Mouse (Mus musculus): ENCODE measurements around the gene Gm12355. TPM values are rescaled to one million over a fixed set of nuclear protein-coding genes. Genes with fewer than 3 reads are reported as not detected.
A peak's percentile ranks its signal among the peaks of the same experiment; 100 is the strongest.
"Not testable (repeated sequence)": the region's sequence is repeated elsewhere in the genome, so short reads cannot be mapped to it uniquely, and the experiment has no call there.

Gm12355 gene
- polyA plus RNA-seq, 1 experiment from 2014 or later, result 1.2 TPM

- no peak overlapping the region for H3K27ac ChIP-seq
- 0 out of 2 replicates have a peak, but pooled peaks cover 3% of the 10 kb centered on the region for H3K9me3 ChIP-seq
- no peak overlapping the region for H3K9ac ChIP-seq
- no peaks in the 10 kb centered on the region for H3K36me3 ChIP-seq
- H3K4me1 ChIP-seq, result no peaks in the 10 kb centered on the region
- no peak for ATAC-seq (ENCODE audit: low FRiP score, low read depth)
- 67% methylated on average over 5 of the region's 5 CpGs for WGBS
- H3K4me2 ChIP-seq (replicated peaks), result no peak overlapping the region
- 0 out of 2 replicates have a peak, but pooled peaks cover 3% of the 10 kb centered on the region for H3K27me3 ChIP-seq
- no peak overlapping the region for H3K4me3 ChIP-seq
These were observed 14.6 kb upstream of the Gm12355 start for GRCm38 (mm10) chr11:98640091-98640490.

- H3K4me1 ChIP-seq, result no peaks in the 10 kb centered on the region
- H3K9ac ChIP-seq, result no peak overlapping the region
- 75% methylated on average over 1 of the region's 1 CpGs for WGBS
- H3K4me3 ChIP-seq, result no peak overlapping the region
- no peaks in the 10 kb centered on the region for H3K36me3 ChIP-seq
- 0 out of 2 replicates have a peak, but pooled peaks cover 3% of the 10 kb centered on the region for H3K27me3 ChIP-seq
- no peak overlapping the region for H3K27ac ChIP-seq
- 0 out of 2 replicates have a peak, but pooled peaks cover 3% of the 10 kb centered on the region for H3K9me3 ChIP-seq
- no peak for ATAC-seq (ENCODE audit: low FRiP score, low read depth)
- no peak overlapping the region for H3K4me2 ChIP-seq (replicated peaks)
These were observed 12.0 kb upstream of the Gm12355 start for GRCm38 (mm10) chr11:98637501-98637900.

GRCm38 (mm10) chr11:98635312-98635970 lies 10.0 kb upstream of the Gm12355 start:
- not testable (repeated sequence) for H3K9me3 ChIP-seq; H3K4me2 ChIP-seq (replicated peaks); H3K9ac ChIP-seq; H3K36me3 ChIP-seq; ATAC-seq (ENCODE audit: low FRiP score, low read depth); H3K4me1 ChIP-seq; H3K27me3 ChIP-seq; H3K27ac ChIP-seq; H3K4me3 ChIP-seq
- 36% methylated on average over 10 of the region's 10 CpGs for WGBS

- Histone ChIP-seq H3K27ac (no peak overlapping the region), H3K9ac (no peak overlapping the region), H3K9me3 (0 out of 2 replicates have a peak, but pooled peaks cover 2% of the 10 kb centered on the region), H3K4me2 (replicated peaks) (no peak overlapping the region), H3K4me3 (no peak overlapping the region), H3K36me3 (no peaks in the 10 kb centered on the region), H3K4me1 (no peaks in the 10 kb centered on the region), H3K27me3 (no peaks in the 10 kb centered on the region)
- WGBS, result 92% methylated on average over 5 of the region's 5 CpGs
- no peak for ATAC-seq (ENCODE audit: low FRiP score, low read depth)
These were observed 5.2 kb upstream of the Gm12355 start for GRCm38 (mm10) chr11:98630646-98631045.

GRCm38 (mm10) chr11:98628706-98629105 lies 3.2 kb upstream of the Gm12355 start:
- Histone ChIP-seq H3K27ac (no peak overlapping the region), H3K4me2 (replicated peaks) (no peak overlapping the region), H3K36me3 (no peaks in the 10 kb centered on the region), H3K4me1 (no peaks in the 10 kb centered on the region), H3K9me3 (0 out of 2 replicates have a peak, but pooled peaks cover 4% of the 10 kb centered on the region), H3K4me3 (no peak overlapping the region), H3K9ac (no peak overlapping the region), H3K27me3 (no peaks in the 10 kb centered on the region)
- 96% methylated on average over 3 of the region's 3 CpGs for WGBS
- ATAC-seq (ENCODE audit: low FRiP score, low read depth), result no peak

- ATAC-seq (ENCODE audit: low FRiP score, low read depth); H3K4me2 ChIP-seq (replicated peaks); H3K36me3 ChIP-seq; H3K9ac ChIP-seq; H3K27ac ChIP-seq; H3K4me1 ChIP-seq; H3K27me3 ChIP-seq; H3K9me3 ChIP-seq; H3K4me3 ChIP-seq: not testable (repeated sequence)
- 88% methylated on average over 2 of the region's 2 CpGs for WGBS
These were observed 1.1 kb downstream of the Gm12355 start for GRCm38 (mm10) chr11:98624381-98624780.

GRCm38 (mm10) chr11:98623981-98624380 lies 1.5 kb downstream of the Gm12355 start:
- not testable (repeated sequence) for H3K27ac ChIP-seq; H3K9me3 ChIP-seq; H3K4me1 ChIP-seq; H3K36me3 ChIP-seq; H3K4me2 ChIP-seq (replicated peaks); ATAC-seq (ENCODE audit: low FRiP score, low read depth); H3K4me3 ChIP-seq; H3K9ac ChIP-seq; H3K27me3 ChIP-seq
- WGBS, result 83% methylated on average over 6 of the region's 6 CpGs

GRCm38 (mm10) chr11:98620791-98621190 lies 4.7 kb downstream of the Gm12355 start:
- Histone ChIP-seq H3K36me3 (no peaks in the 10 kb centered on the region), H3K4me1 (no peaks in the 10 kb centered on the region), H3K4me3 (no peak overlapping the region), H3K4me2 (replicated peaks) (no peak overlapping the region), H3K27me3 (no peaks in the 10 kb centered on the region), H3K9me3 (peaks cover 7% of the 10 kb centered on the region; the same call in 1 of the 2 replicates), H3K27ac (no peak overlapping the region), H3K9ac (no peak overlapping the region)
- ATAC-seq (ENCODE audit: low FRiP score, low read depth), result no peak
- WGBS, result 93% methylated on average over 13 of the region's 13 CpGs

GRCm38 (mm10) chr11:98606763-98607162 lies 18.7 kb downstream of the Gm12355 start:
- WGBS, result 11% methylated on average over 3 of the region's 3 CpGs
- Histone ChIP-seq H3K4me1 (peaks cover 6% of the 10 kb centered on the region), H3K4me3 (no peak overlapping the region), H3K36me3 (no peaks in the 10 kb centered on the region), H3K27me3 (peaks cover 29% of the 10 kb centered on the region), H3K9me3 (no peaks in the 10 kb centered on the region), H3K4me2 (replicated peaks) (no peak overlapping the region), H3K9ac (no peak overlapping the region), H3K27ac (no peak overlapping the region)
- ATAC-seq (ENCODE audit: low FRiP score, low read depth), result no peak

- not testable (repeated sequence) for H3K9me3 ChIP-seq; H3K4me3 ChIP-seq; ATAC-seq (ENCODE audit: low FRiP score, low read depth); H3K9ac ChIP-seq; H3K4me2 ChIP-seq (replicated peaks); H3K27ac ChIP-seq; H3K36me3 ChIP-seq; H3K4me1 ChIP-seq
- peaks cover 44% of the 10 kb centered on the region for H3K27me3 ChIP-seq
- WGBS, result 62% methylated on average over 6 of the region's 6 CpGs
These were observed 20.6 kb downstream of the Gm12355 start for GRCm38 (mm10) chr11:98604911-98605310.

GRCm38 (mm10) chr11:98603953-98604352 lies 21.5 kb downstream of the Gm12355 start:
- no peaks in the 10 kb centered on the region for H3K36me3 ChIP-seq
- no peak overlapping the region for H3K27ac ChIP-seq
- peaks cover 45% of the 10 kb centered on the region for H3K27me3 ChIP-seq
- no peak for ATAC-seq (ENCODE audit: low FRiP score, low read depth)
- H3K4me1 ChIP-seq, result peaks cover 7% of the 10 kb centered on the region
- H3K9ac ChIP-seq, result no peak overlapping the region
- H3K9me3 ChIP-seq, result no peaks in the 10 kb centered on the region
- no peak overlapping the region for H3K4me3 ChIP-seq
- no peak overlapping the region for H3K4me2 ChIP-seq (replicated peaks)
- 85% methylated on average over 2 of the region's 2 CpGs for WGBS

- Histone ChIP-seq H3K9me3 (no peaks in the 10 kb centered on the region), H3K27ac (no peak overlapping the region), H3K9ac (no peak overlapping the region), H3K4me1 (peaks cover 11% of the 10 kb centered on the region), H3K27me3 (peaks cover 57% of the 10 kb centered on the region), H3K4me2 (replicated peaks) (peak overlapping the region; percentile 58), H3K4me3 (peak overlapping the region; percentile 28), H3K36me3 (no peaks in the 10 kb centered on the region)
- ATAC-seq (ENCODE audit: low FRiP score, low read depth), result no peak
- 4% methylated on average over 20 of the region's 20 CpGs for WGBS
These were observed 23.3 kb downstream of the Gm12355 start for GRCm38 (mm10) chr11:98602090-98602690.

Data from limb, embryonic 13.5 days (tissue).